Mouse (Mus musculus): Measurements from ENCODE around the gene Dusp3. TPM values are rescaled to one million over a fixed set of nuclear protein-coding genes. Genes with fewer than 3 reads are reported as not detected.
A peak's percentile ranks its signal among the peaks of the same experiment; 100 is the strongest.

Gene Dusp3
- polyA plus RNA-seq (2015; fragmentation: Nextera tagmentation; extraction: Ambion mirVana), result 11.3 and 11.8 TPM in 2 replicates

DNA sequence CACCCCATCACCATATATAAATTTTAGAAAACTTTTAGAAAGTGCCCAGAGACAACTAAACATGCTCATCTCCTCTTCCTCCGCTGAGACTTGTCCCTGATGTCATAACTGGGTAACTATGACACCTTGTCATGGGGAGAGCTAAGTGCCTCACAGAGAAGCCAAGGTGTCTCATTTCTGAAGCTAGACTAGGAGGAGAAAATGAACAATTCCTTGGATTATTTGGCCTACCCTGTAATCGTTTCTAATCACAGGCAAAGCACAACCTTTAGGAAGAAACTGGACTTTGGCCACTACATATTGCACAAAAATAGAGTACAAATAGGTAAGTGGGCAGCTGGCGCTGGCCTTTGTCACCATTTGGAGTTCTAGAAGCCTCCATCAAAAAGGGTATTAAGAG is at the start of gene Dusp3:
Dusp3 (minus strand) TSS at position 101 of the 400 bp plus-strand sequence.
- H3K27ac ChIP-seq, result no peak within 1 kb of the TSS
- no peaks in the 10 kb centered on the region for H3K9me3 ChIP-seq
- no peak for ATAC-seq
- H3K4me2 ChIP-seq (replicated peaks), result no peak within 1 kb of the TSS
- no peaks in the 10 kb centered on the region for H3K36me3 ChIP-seq
- H3K27me3 ChIP-seq, result peaks cover 21% of the 10 kb centered on the region
- H3K4me3 ChIP-seq (replicated peaks), result no peak within 1 kb of the TSS
- peaks cover 13% of the 10 kb centered on the region for H3K4me1 ChIP-seq (replicated peaks)
- no peak within 1 kb of the TSS for H3K9ac ChIP-seq (replicated peaks)
- WGBS, result 82% methylated on average over 3 of the region's 3 CpGs

DNA sequence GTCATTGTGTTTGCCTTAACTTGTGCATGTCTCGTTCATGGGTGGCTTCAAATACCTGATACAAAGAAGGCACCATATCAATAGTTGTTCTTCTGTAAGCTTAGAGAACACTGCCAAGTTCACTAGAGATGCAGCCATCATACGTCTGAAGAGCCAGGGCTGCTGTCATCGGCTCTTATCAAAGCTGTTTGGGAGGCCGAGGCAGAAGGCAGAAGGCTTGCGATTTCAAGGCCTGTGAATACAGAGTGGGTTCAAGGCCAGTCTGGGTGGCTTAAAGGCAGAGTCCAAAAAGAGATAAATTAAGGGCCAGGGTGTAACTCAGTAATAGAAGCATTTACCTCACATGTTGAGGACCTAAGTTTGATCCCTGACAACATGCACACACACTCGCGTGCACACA is 49.5 kb upstream of the Dusp3 start:
- H3K4me2 ChIP-seq (replicated peaks), result no peak overlapping the region
- H3K36me3 ChIP-seq, result no peaks in the 10 kb centered on the region
- H3K4me1 ChIP-seq (replicated peaks), result 0 out of 2 replicates have a peak, but pooled peaks cover 5% of the 10 kb centered on the region
- ATAC-seq, result no peak
- no peak overlapping the region for H3K4me3 ChIP-seq (replicated peaks)
- no peak overlapping the region for H3K27ac ChIP-seq
- no peaks in the 10 kb centered on the region for H3K9me3 ChIP-seq
- no peak overlapping the region for H3K9ac ChIP-seq (replicated peaks)
- no peaks in the 10 kb centered on the region for H3K27me3 ChIP-seq
- WGBS, result 83% methylated on average over 7 of the region's 7 CpGs

- 0 out of 2 replicates have a peak, but pooled peaks cover 4% of the 10 kb centered on the region for H3K27me3 ChIP-seq
Measured at GRCm38 (mm10) chr11:102035456-102035960, 48.7 kb upstream of the Dusp3 start.

GRCm38 (mm10) chr11:102034887-102035286 is 48.1 kb upstream of the Dusp3 start:
- H3K36me3 ChIP-seq, result no peaks in the 10 kb centered on the region
- 0 out of 2 replicates have a peak, but pooled peaks cover 4% of the 10 kb centered on the region for H3K27me3 ChIP-seq
- 68% methylated on average over 8 of the region's 8 CpGs for WGBS
- no peaks in the 10 kb centered on the region for H3K9me3 ChIP-seq
- H3K9ac ChIP-seq (replicated peaks), result no peak overlapping the region
- H3K4me1 ChIP-seq (replicated peaks), result peaks cover 7% of the 10 kb centered on the region
- no peak overlapping the region for H3K27ac ChIP-seq
- no peak for ATAC-seq
- no peak overlapping the region for H3K4me2 ChIP-seq (replicated peaks)
- no peak overlapping the region for H3K4me3 ChIP-seq (replicated peaks)

More at GRCm38 (mm10) chr11:102035456-102035960, 48.7 kb upstream of the Dusp3 start:
- Histone ChIP-seq H3K27ac (no peak overlapping the region), H3K9ac (replicated peaks) (no peak overlapping the region), H3K4me2 (replicated peaks) (no peak overlapping the region), H3K4me3 (replicated peaks) (no peak overlapping the region), H3K36me3 (no peaks in the 10 kb centered on the region), H3K9me3 (no peaks in the 10 kb centered on the region), H3K4me1 (replicated peaks) (0 out of 2 replicates have a peak, but pooled peaks cover 5% of the 10 kb centered on the region)
- ATAC-seq, result no peak
- WGBS, result 70% methylated on average over 5 of the region's 5 CpGs

GRCm38 (mm10) chr11:102033055-102033591 is 46.3 kb upstream of the Dusp3 start:
- no peak overlapping the region for H3K4me2 ChIP-seq (replicated peaks)
- H3K36me3 ChIP-seq, result no peaks in the 10 kb centered on the region
- peaks cover 10% of the 10 kb centered on the region for H3K4me1 ChIP-seq (replicated peaks)
- 92% methylated on average over 12 of the region's 12 CpGs for WGBS
- H3K4me3 ChIP-seq (replicated peaks), result no peak overlapping the region
- no peaks in the 10 kb centered on the region for H3K9me3 ChIP-seq
- no peak overlapping the region for H3K27ac ChIP-seq
- no peak for ATAC-seq
- H3K9ac ChIP-seq (replicated peaks), result no peak overlapping the region
- 0 out of 2 replicates have a peak, but pooled peaks cover 4% of the 10 kb centered on the region for H3K27me3 ChIP-seq

DNA sequence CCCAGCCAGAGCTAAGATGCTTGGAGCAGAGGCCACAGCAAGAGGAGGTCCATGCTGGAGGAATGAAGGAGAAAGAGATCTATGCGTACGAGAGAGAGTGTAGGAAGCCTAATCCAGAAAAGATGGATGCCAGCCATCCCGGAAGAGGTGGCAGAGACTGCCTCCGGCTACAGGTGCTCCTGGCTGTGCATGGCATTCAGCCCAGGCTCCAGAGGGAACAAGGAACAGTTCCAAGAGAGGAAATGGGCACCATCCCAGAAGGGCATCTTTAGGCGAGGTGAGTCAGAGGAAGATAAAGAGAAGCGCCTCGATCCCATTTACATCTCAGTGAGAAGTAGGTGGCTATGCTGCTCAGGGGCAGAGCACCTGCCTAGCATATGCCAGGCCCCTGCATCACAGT is 44.3 kb upstream of the Dusp3 start:
- Histone ChIP-seq H3K27me3 (0 out of 2 replicates have a peak, but pooled peaks cover 4% of the 10 kb centered on the region), H3K36me3 (no peaks in the 10 kb centered on the region), H3K4me1 (replicated peaks) (peaks cover 21% of the 10 kb centered on the region), H3K27ac (no peak overlapping the region), H3K9ac (replicated peaks) (no peak overlapping the region), H3K9me3 (no peaks in the 10 kb centered on the region), H3K4me3 (replicated peaks) (no peak overlapping the region), H3K4me2 (replicated peaks) (no peak overlapping the region)
- WGBS, result 83% methylated on average over 7 of the region's 7 CpGs
- no peak for ATAC-seq

- no peaks in the 10 kb centered on the region for H3K36me3 ChIP-seq
- 38% methylated on average over 7 of the region's 7 CpGs for WGBS
- no peaks in the 10 kb centered on the region for H3K9me3 ChIP-seq
- peaks cover 31% of the 10 kb centered on the region for H3K4me1 ChIP-seq (replicated peaks)
- no peak for ATAC-seq
- H3K27me3 ChIP-seq, result 0 out of 2 replicates have a peak, but pooled peaks cover 4% of the 10 kb centered on the region
- H3K4me3 ChIP-seq (replicated peaks), result no peak overlapping the region
- no peak overlapping the region for H3K4me2 ChIP-seq (replicated peaks)
- H3K9ac ChIP-seq (replicated peaks), result no peak overlapping the region
- H3K27ac ChIP-seq, result no peak overlapping the region
Measured at GRCm38 (mm10) chr11:102029966-102030365, 43.2 kb upstream of the Dusp3 start.

- Histone ChIP-seq H3K27ac (no peak overlapping the region), H3K4me1 (replicated peaks) (peaks cover 37% of the 10 kb centered on the region), H3K9ac (replicated peaks) (no peak overlapping the region), H3K36me3 (0 out of 2 replicates have a peak, but pooled peaks cover 4% of the 10 kb centered on the region), H3K27me3 (0 out of 2 replicates have a peak, but pooled peaks cover 4% of the 10 kb centered on the region), H3K9me3 (no peaks in the 10 kb centered on the region), H3K4me3 (replicated peaks) (no peak overlapping the region), H3K4me2 (replicated peaks) (no peak overlapping the region)
- no peak for ATAC-seq
- WGBS, result 88% methylated on average over 4 of the region's 4 CpGs
Measured at GRCm38 (mm10) chr11:102029304-102029703, 42.5 kb upstream of the Dusp3 start.

GRCm38 (mm10) chr11:102028087-102028816 is 41.4 kb upstream of the Dusp3 start, which contains the start of gene Mpp3:
TSS of gene Mpp3 (minus strand) at chr11:102028461.
- 0 out of 2 replicates have a peak, but pooled peaks cover 4% of the 10 kb centered on the region for H3K27me3 ChIP-seq
- H3K4me3 ChIP-seq (replicated peaks), result peak within 1 kb of the TSS; percentile 68
- H3K4me1 ChIP-seq (replicated peaks), result peaks cover 47% of the 10 kb centered on the region
- H3K9me3 ChIP-seq, result no peaks in the 10 kb centered on the region
- peaks cover 8% of the 10 kb centered on the region; the same call in 1 of the 2 replicates for H3K36me3 ChIP-seq
- WGBS, result 77% methylated on average over 6 of the region's 6 CpGs
- peak within 1 kb of the TSS; percentile 93 for H3K27ac ChIP-seq
- peak within 1 kb of the TSS; percentile 82 for H3K9ac ChIP-seq (replicated peaks)
- ATAC-seq, result no peak
- peak within 1 kb of the TSS; percentile 76 for H3K4me2 ChIP-seq (replicated peaks)

DNA sequence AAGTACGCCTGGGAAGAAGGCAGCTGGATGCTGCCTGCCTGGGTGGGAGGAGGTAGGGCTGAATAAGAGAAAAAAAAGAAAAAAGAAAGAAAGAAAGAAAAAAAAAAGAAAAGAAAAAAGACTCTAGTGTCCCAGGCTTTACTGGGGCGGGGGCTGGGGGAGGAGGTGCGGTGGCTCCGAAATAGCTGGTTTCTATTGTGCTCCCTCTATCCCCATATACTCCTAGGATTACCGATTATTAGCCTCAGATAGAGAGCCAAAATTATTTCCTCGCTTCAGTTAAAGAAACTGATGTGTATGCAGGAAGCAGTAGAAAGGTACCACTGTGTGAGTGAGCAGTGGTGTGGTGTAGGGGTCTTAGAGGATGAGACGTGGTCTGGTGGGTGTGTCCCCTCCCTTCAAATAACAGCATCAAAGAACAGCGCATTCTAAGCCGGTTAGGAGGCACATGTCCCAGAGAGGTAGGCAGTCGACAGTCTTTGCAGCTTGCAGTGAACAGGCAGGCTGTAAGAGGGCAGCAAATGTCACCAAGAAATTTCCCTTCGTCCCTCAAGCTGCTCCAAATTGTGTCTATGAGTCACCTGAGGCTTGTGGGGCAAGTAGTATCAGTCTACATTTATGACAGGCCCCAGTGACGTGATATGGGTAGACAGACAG is 40.7 kb upstream of the Dusp3 start:
- peak overlapping the region; percentile 93 for H3K27ac ChIP-seq
- peak overlapping the region; percentile 82 for H3K9ac ChIP-seq (replicated peaks)
- ATAC-seq, result peak; percentile 65
- peak overlapping the region; percentile 76 for H3K4me2 ChIP-seq (replicated peaks)
- 1% methylated on average over 12 of the region's 12 CpGs for WGBS
- H3K9me3 ChIP-seq, result no peaks in the 10 kb centered on the region
- H3K27me3 ChIP-seq, result 0 out of 2 replicates have a peak, but pooled peaks cover 4% of the 10 kb centered on the region
- H3K36me3 ChIP-seq, result peaks cover 10% of the 10 kb centered on the region
- peaks cover 47% of the 10 kb centered on the region for H3K4me1 ChIP-seq (replicated peaks)
- H3K4me3 ChIP-seq (replicated peaks), result peak overlapping the region; percentile 68

DNA sequence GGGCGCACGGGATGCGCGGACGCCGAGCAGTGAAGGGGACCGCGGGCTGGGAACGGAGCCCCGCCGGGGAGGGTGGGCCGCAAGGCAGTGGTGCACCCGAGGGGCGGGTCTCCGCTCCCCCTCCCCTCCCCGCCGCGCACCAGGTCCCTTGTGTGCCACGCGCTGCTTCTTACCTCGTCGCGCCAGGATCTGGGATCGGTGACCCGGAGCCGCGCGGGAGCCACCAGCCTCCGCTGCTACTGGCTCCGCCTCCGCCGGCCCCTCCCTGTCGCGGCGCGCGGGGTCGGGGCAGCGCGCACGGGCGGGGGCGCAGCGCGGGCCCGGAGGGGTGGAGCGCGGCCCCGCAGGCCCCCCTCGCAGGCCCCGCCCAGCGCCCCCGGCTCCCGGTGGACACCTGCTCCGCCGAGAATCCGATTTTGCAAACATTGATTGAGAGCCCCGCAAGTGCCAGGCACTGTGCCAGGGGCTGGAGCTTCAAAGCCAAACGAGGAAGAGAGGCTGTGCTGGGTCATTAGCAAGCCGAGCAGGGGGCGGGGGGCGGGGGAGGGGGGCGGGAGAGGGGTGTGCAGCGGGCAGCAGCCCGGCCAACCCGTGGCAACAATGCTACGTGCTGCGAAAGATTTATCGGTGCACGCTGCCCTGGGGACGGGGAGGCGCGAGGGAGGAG is 40.0 kb upstream of the Dusp3 start:
- Histone ChIP-seq H3K9ac (replicated peaks) (peak overlapping the region; percentile 82), H3K27me3 (0 out of 2 replicates have a peak, but pooled peaks cover 4% of the 10 kb centered on the region), H3K4me3 (replicated peaks) (peak overlapping the region; percentile 68), H3K27ac (peak overlapping the region; percentile 93), H3K9me3 (no peaks in the 10 kb centered on the region), H3K4me1 (replicated peaks) (peaks cover 47% of the 10 kb centered on the region), H3K4me2 (replicated peaks) (peak overlapping the region; percentile 76), H3K36me3 (peaks cover 12% of the 10 kb centered on the region)
- under 1% methylated on average over 61 of the region's 73 CpGs for WGBS
- peak; percentile 91 for ATAC-seq

Data from midbrain, embryonic 13.5 days (tissue).